Mouse (Mus musculus) lung, adult 2 months (tissue): ENCODE measurements around the gene Unc13a. TPM values are rescaled to one million over a fixed set of nuclear protein-coding genes. Genes with fewer than 3 reads are reported as not detected.

ENCODE experiments used
- DNase-seq: peaks from one replicate; pipeline ENCODE4 v3.0.0; 2022
- H3K4me1 ChIP-seq: fragments of 200-500 bp; 2 replicates; pipeline ENCODE4 v1.6.1; 2011; ENCODE audit warnings: low read length; ENCODE audit not compliant: control insufficient read depth, insufficient read depth
- H3K4me3 ChIP-seq: fragments of 200-500 bp; replicated peaks from 2 replicates; pipeline ENCODE3; 2011; ENCODE audit warnings: low read depth, mild to moderate bottlenecking, control low read depth, low read length; ENCODE audit errors: extremely low read depth
- CTCF ChIP-seq: fragments of 200-500 bp; IDR thresholded peaks from 2 replicates; pipeline ENCODE4 v1.5.1; 2011; ENCODE audit warnings: mild to moderate bottlenecking, low read length, control low read depth; ENCODE audit not compliant: insufficient read depth
- POLR2A ChIP-seq: fragments of 200-500 bp; IDR thresholded peaks from 2 replicates; pipeline ENCODE4 v1.6.1; 2011; ENCODE audit warnings: low read depth, mild to moderate bottlenecking, control low read depth, low read length, borderline replicate concordance; ENCODE audit errors: extremely low read depth
- WGBS: fragments of 180-500 bp; shearing (Covaris S2); methylation state at CpG from one replicate; pipeline ENCODE4 v1.1.7; 2018; 5-methylcytosine and 5-hydroxymethylcytosine counted together
- polyA plus RNA-seq: library from polyadenylated mRNA; depleted of rRNA; stranded (reverse); fragments of >200 nt; gene quantifications from 2 replicates; pipeline ENCODE4 v1.2.3, GENCODE M21; 2012; rRNA removed

Gene Unc13a
- polyA plus RNA-seq, 1 experiment: 0.32 TPM

- H3K4me1 ChIP-seq: no peaks in the 10 kb centered on the region
- H3K4me3 ChIP-seq: no peak overlapping the region
- no peak for TF ChIP-seq CTCF
- no peak for TF ChIP-seq POLR2A
- 47% methylated on average over 4 of the region's 4 CpGs for WGBS
- no peak for DNase-seq
Measured at GRCm38 (mm10) chr8:71577856-71578387, 93.6 kb downstream of the Unc13a start.

DNA sequence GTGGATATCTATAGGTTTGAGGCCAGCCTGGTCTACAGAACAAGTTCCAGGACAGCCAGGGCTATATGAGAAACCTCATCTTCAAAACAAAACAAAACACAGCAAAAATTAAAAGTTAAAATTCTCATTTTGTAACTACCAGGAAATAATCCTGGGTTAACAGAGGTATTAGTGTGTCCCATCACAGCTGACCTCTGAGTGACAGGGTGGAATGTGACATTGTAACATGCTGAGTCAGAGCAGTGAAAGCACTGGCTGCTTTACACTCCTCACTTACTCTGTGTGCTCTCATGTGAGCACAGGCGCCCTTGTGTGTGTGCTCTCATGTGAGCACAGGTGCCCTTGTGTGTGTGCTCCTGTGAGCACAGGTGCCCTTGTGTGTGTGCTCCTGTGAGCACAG lies 96.5 kb downstream of the Unc13a start:
- no peak for DNase-seq
- Histone ChIP-seq H3K4me3 (no peak overlapping the region), H3K4me1 (peaks cover 4% of the 10 kb centered on the region; the same call in 1 of the 2 replicates)
- no peak for TF ChIP-seq CTCF
- no peak for TF ChIP-seq POLR2A
- WGBS: 52% methylated on average over 1 of the region's 1 CpGs

DNA sequence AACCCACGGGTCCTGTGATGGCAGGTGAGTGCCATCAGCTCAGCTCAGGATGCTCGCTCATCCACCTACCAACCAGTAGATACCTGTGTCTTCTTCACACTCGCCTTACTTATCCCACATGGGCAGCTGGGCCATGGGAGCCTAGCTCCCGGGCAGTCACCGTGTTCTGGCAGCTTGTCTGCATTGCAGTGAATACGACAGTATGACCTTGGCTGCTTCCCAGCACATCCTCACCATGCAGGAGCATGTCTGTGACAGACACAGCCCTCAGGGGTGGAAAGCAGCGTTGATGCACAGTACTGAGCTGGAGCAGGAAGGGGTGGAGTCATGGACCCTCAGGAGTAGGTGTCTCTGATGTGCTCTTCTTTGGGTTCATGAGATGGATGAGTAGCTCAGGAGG lies 97.1 kb downstream of the Unc13a start:
- Histone ChIP-seq H3K4me1 (peaks cover 4% of the 10 kb centered on the region; the same call in 1 of the 2 replicates), H3K4me3 (no peak overlapping the region)
- TF ChIP-seq POLR2A (no peak), CTCF (no peak)
- no peak for DNase-seq
- 65% methylated on average over 7 of the region's 7 CpGs for WGBS

Other genes with a start within 250 kb of the Unc13a start
- 38.1 and 43.3 TPM in 2 replicates for gene Abhd8, start 208.1 kb downstream of the Unc13a start, polyA plus RNA-seq
- gene Mrpl34, start 206.8 kb downstream of the Unc13a start, polyA plus RNA-seq: 59.4 and 72.5 TPM in 2 replicates
- 84.4 and 85.9 TPM in 2 replicates for gene Dda1, start 202.6 kb downstream of the Unc13a start, polyA plus RNA-seq
- 25.5 and 30.6 TPM in 2 replicates for gene Ano8, start 185.8 kb downstream of the Unc13a start, polyA plus RNA-seq
- gene Gtpbp3, start 183.7 kb downstream of the Unc13a start, polyA plus RNA-seq: 26.0 and 30.4 TPM in 2 replicates
- gene Plvap, start 160.0 kb downstream of the Unc13a start, polyA plus RNA-seq: 1,109 and 1,564 TPM in 2 replicates
- gene Ccdc194, start 146.0 kb downstream of the Unc13a start, polyA plus RNA-seq: 0.42 and 0.49 TPM in 2 replicates
- gene Bst2, start 134.3 kb downstream of the Unc13a start, polyA plus RNA-seq: 437 and 505 TPM in 2 replicates
- 131 and 132 TPM in 2 replicates for gene Mvb12a, start 128.8 kb downstream of the Unc13a start, polyA plus RNA-seq
- 18.5 and 25.2 TPM in 2 replicates for gene Tmem221, start 112.9 kb downstream of the Unc13a start, polyA plus RNA-seq
- gene Nxnl1, start 105.2 kb downstream of the Unc13a start, polyA plus RNA-seq: 0.09 TPM in 1 of 2 replicates, not detected in the other
- 73.5 and 101 TPM in 2 replicates for gene Slc27a1, start 102.9 kb downstream of the Unc13a start, polyA plus RNA-seq
- 140 TPM in 2 replicates for gene Pgls, start 79.6 kb downstream of the Unc13a start, polyA plus RNA-seq
- 4.8 and 5.4 TPM in 2 replicates for gene Fam129c, start 74.1 kb downstream of the Unc13a start, polyA plus RNA-seq
- gene Colgalt1, start 60.8 kb downstream of the Unc13a start, polyA plus RNA-seq: 172 and 200 TPM in 2 replicates
- 56.6 and 72.7 TPM in 2 replicates for gene Jak3, start 4.5 kb upstream of the Unc13a start, polyA plus RNA-seq
- 58.5 and 60.7 TPM in 2 replicates for gene Insl3, start 17.5 kb upstream of the Unc13a start, polyA plus RNA-seq
- gene B3gnt3, start 30.0 kb upstream of the Unc13a start, polyA plus RNA-seq: 25.0 and 31.3 TPM in 2 replicates
- gene Fcho1, start 54.0 kb upstream of the Unc13a start, polyA plus RNA-seq: 20.0 and 23.3 TPM in 2 replicates
- 0.27 and 0.50 TPM in 2 replicates for gene Zfp709, start 210.3 kb upstream of the Unc13a start, polyA plus RNA-seq
- gene Zfp882, start 236.9 kb upstream of the Unc13a start, polyA plus RNA-seq: 0.57 and 0.96 TPM in 2 replicates
- gene Zfp617, start 236.9 kb upstream of the Unc13a start, polyA plus RNA-seq: 1.7 and 2.7 TPM in 2 replicates